Mouse (Mus musculus) testis, postnatal 10 days (tissue): ENCODE measurements around the gene Nlgn3.

ENCODE experiments used
- DNase-seq: peaks from one replicate; pipeline ENCODE4 v3.0.0; 2021; ENCODE audit warnings: low spot score

The Nlgn3 gene

GRCm38 (mm10) chrX:101299055-101299454 lies at the start of gene Nlgn3:
Nlgn3 (plus strand) TSS chrX:101299168.
- peak; percentile 51 for DNase-seq

- peak; percentile 86 for DNase-seq
Observed at GRCm38 (mm10) chrX:101253952-101254729, 44.8 kb upstream of the Nlgn3 start, which contains the start of gene Foxo4. Foxo4 (plus strand) TSS chrX:101254528.

GRCm38 (mm10) chrX:101254740-101255139 lies 44.2 kb upstream of the Nlgn3 start:
- no peak for DNase-seq

GRCm38 (mm10) chrX:101256603-101257002 lies 42.4 kb upstream of the Nlgn3 start:
- peak; percentile 48 for DNase-seq

GRCm38 (mm10) chrX:101260441-101261325 lies 38.3 kb upstream of the Nlgn3 start:
- peak; percentile 41 for DNase-seq

- DNase-seq: no peak
Observed at GRCm38 (mm10) chrX:101263892-101264291, 35.1 kb upstream of the Nlgn3 start, which contains the start of gene Gm614. Gm614 (minus strand) TSS chrX:101263992.

GRCm38 (mm10) chrX:101266631-101267030 lies 32.3 kb upstream of the Nlgn3 start:
- no peak for DNase-seq

- DNase-seq: no peak
Observed at GRCm38 (mm10) chrX:101268025-101268754, 30.8 kb upstream of the Nlgn3 start, which contains the start of gene Il2rg. Il2rg (minus strand) TSS chrX:101268255.

GRCm38 (mm10) chrX:101268755-101269124 lies 30.2 kb upstream of the Nlgn3 start, which contains the start of gene Gm20489:
Gm20489 (minus strand) TSS chrX:101269023.
- DNase-seq: no peak

- DNase-seq: no peak
Observed at GRCm38 (mm10) chrX:101273410-101273809, 25.6 kb upstream of the Nlgn3 start.

- DNase-seq: peak; percentile 92
Observed at GRCm38 (mm10) chrX:101273875-101274738, 24.9 kb upstream of the Nlgn3 start, which contains the start of gene Med12. Med12 (plus strand) TSS chrX:101274030.

- DNase-seq: no peak
Observed at GRCm38 (mm10) chrX:101282813-101283212, 16.2 kb upstream of the Nlgn3 start.

GRCm38 (mm10) chrX:101285534-101285933 lies 13.4 kb upstream of the Nlgn3 start:
- peak; percentile 71 for DNase-seq

GRCm38 (mm10) chrX:101285953-101286670 lies 12.9 kb upstream of the Nlgn3 start:
- DNase-seq: no peak

- no peak for DNase-seq
Observed at GRCm38 (mm10) chrX:101287543-101287942, 11.4 kb upstream of the Nlgn3 start.

GRCm38 (mm10) chrX:101288432-101288831 lies 10.5 kb upstream of the Nlgn3 start:
- no peak for DNase-seq

GRCm38 (mm10) chrX:101289037-101289436 lies 9.9 kb upstream of the Nlgn3 start:
- DNase-seq: no peak

GRCm38 (mm10) chrX:101290111-101290510 lies 8.9 kb upstream of the Nlgn3 start:
- DNase-seq: no peak

GRCm38 (mm10) chrX:101299473-101300426 lies 782 bp downstream of the Nlgn3 start:
- no peak for DNase-seq
